Mouse (Mus musculus): Measurements from ENCODE around the gene Vezt.

Gene Vezt

DNA sequence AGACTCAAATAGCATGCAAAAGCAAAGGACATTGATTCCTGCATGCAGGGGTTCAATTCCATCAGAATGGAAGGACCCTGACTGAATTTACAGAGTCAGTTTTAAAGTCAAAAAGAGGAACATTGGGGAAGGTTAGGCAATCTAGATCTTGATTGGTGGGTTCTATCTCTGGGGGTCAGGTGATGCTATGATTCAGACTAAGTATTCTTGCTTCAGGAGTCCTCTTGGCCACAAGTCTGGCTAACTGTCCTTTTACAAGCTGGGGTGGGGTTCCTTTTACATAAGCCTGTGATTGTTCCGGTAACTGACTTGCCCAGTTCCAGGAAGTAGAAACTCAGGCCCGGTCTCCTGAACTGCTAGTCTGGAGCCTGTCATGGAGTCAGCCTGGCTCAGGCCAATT lies 85.7 kb downstream of the Vezt start:
- no peak for DNase-seq

DNA sequence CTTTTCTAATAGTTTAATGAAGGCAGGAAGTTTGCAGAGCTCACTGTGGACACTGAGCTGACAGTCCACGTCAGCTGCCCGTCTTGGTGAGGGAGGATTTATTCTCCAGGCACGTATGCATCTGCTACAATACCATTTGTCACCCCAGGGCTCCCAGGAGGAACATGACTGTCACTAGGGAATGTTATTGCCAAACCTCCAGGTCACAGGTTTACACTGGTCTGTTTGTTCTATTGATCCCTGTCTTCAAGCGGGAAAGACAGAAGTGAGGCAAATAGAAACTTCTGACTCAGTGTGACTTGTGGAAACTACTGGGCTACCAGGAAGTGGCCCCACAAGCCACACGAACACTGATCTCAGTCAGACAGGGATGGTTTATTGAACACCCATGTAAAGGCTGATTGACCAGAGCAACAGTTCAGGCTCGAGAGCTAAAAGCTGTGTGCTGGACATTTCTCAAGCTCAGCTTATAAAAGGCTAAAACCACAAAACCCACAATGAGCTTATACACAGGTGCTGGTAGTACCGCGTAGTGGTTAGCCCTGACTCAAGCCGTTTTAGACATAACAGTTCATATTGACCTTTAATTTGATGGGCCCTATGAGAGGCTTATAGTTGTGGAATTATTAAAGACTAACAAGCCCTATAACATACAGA lies 89.6 kb downstream of the Vezt start:
- DNase-seq = no peak

DNA sequence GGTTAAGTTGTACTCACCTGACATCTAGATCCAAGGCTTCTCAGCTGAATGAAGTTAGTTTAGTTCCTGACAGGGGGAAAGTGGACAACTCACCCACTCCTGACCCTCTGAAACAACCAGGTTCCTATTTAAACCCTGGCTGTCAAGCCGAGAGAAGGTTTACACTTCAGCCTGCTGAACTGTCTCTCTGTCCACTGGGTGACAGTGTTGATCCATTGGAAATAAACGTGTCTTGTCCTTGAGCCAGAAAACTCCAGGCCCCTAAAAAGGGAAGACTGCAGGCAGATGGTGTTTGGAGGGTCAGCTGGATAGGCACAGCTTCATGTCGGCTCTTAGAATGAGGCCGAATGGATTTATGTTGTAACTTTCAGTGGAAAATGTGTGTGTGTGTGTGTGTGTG lies 90.3 kb downstream of the Vezt start:
- peak; percentile 57 for DNase-seq

DNA sequence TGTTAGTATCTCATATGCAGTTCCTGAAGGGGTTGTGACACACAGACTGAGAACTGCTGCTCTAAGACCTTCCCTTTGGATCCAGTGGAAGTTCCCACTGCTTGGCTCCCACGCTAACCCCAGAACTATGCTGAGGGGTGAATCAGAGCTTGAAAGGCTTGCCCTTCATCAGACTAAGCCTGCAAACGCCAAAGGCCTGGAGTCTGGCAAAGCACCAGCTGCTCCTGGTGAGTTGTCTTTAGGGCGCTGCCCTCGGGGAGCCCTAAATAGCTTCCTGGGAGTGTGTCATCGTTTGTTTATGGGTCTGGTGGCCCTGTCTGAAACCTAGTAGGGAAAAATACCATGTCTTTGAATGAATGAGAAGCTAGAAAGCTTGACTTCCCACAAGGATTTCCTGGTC lies 91.4 kb downstream of the Vezt start:
- peak; percentile 34 for DNase-seq

DNA sequence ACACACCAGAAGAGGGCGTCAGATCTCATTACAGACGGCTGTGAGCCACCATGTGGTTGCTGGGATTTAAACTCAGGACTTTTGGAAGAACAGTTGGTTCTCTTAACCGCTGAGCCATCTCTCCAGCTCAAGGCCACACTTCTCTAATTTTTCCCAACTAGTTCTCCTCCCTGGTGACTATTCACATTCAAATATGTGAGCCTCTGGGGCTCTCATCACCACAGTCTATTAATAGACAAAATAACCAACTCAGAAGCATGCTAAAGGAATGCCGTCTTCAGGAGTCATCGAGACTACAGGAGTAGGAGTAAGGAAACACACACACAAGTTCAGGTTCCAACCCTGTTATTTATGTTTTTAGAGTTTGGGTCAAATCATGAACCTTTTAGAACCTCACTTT lies 95.3 kb downstream of the Vezt start:
- DNase-seq = no peak

DNA sequence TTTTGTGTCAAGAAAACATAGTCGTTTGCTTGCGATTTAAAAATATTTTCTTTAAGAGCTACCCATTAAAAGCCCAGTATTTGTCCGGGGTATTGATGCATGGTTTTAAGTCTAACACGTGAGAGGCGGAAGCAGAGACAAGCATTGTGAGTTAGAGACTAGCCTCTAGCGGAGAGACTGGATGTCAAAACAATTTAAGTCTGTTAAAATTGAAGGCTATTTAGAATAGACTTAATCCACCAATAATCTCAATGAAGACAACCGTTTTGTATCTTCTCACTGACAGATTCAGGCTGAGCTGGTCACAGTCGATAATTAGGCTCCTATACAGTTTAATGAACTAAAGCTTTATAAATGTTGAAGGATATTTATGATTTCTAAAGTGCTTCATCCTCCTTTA lies 95.9 kb downstream of the Vezt start:
- no peak for DNase-seq

DNA sequence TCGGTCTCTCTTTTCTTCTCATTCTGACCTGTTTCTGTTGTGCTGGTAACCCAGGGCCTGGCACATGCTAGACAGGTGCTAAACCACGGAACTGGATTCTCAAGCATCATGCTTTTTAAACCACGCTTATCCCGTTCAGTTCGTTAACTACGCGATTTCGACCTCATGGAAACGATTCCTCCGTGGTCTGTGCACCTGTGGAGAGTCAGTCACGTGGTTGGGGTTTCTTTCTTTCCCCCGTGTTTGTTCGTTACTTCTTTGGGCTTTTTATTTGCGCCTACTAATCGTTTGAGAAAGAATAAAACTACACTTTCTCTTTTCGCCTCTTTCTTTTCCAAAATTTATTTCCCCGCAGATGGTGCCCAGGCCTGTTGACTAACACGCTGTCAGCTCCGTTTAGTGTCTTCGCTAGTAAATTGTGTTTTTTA lies 96.8 kb downstream of the Vezt start:
- no peak for DNase-seq

DNA sequence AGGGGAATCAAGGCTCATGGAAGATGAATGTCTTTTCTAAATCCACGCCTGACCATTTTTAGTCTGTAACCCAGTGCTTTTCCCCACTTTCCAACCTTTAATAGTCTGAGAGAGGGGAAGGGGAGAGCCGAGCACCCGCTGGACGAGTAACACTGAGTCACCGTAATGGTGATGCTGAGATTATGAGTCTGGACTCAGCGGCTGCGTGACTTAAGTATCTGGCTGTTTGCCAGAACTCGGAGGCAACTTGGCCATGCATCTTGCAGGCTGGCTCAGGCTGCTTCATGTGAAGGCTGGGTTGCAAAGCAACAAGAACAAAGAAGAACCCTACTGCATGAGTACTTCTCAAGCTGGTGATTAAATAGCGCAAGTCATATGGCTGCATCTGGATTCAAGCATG lies 101.6 kb downstream of the Vezt start:
- DNase-seq = peak; percentile 44

DNA sequence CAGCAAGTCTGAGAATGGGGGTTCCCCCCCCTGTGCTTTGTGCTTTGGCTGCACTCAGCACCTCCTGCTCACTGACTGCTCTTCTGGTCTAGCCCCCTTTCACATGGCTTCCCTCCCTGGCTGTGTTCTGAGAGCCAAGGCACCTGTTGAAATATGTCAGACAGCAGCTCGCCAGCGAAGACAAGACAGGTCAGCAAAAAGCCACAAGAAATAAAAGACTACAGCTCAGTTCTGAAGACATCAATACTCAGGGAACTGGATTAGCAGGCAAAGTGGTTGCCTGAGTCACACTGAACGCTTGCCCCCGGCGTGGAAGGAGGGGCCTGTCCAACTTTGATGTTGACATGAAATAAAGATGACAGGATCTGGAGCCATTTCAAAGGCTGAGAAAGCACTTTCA lies 102.8 kb downstream of the Vezt start:
- no peak for DNase-seq

DNA sequence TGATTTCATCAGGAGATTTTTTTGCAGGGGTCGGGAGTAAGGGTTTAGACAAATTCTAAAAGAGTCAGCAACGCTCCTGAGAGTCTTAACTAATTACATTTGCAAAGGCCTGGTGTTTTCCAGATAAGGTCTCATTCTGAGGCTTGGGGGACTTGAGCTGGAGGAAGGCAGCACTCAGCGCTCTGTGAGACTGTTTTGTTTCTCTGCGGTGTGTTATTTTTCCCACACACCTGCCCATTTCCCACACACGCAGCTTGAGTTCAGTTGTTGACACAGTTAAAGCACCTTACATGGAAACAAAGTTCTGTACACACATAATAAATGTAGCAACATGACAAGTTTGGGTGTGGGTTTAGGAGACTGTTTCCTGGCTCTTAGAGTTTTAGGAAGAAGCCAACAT lies 103.6 kb downstream of the Vezt start:
- no peak for DNase-seq

DNA sequence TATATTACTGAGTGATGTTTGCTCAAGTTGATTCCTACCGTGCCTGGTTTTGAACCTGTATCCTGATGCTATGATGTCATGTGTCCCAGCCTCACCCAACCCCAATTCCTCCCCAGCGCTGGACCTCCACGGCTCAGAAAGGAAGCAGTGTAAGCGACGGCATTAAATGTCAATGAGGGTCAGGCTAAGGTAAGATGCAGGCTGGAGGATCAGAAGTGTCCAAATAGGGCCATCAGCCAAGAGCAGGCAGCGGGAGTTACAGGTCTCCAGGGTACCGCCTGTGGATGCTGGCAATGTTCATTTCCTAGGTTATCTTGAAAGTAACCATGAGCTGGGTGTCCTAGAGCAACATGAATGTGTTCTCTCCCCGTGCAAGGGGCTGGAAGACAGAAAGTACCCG lies 104.2 kb downstream of the Vezt start:
- DNase-seq = no peak

DNA sequence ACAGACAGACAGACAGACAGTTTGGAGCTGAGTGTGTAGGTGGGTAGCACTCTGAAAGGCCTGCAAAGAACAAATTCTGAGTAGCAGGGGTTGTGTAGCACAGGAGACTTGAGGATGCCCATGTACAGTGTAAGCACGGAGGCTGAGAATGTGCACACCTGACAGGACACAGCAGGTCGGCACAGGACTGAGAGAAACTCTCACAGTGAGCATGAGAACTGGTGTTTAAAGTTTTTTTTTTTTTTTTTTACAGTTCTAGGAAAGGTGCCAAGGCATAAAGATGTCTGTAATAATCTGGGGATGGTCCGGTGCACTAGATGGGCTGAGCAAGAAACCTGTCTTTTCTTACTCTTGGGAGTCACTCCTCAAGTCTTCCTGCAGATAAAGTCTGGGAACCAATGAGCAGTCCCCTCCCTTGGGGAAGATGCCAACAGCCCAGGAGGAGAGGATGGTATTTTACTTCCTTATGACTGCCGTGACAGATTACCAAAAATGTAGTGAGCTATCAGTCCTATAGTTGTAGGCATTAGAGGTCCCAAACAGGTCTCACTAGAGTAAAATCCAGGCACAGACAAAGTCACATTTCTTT lies 105.3 kb downstream of the Vezt start:
- no peak for DNase-seq

DNA sequence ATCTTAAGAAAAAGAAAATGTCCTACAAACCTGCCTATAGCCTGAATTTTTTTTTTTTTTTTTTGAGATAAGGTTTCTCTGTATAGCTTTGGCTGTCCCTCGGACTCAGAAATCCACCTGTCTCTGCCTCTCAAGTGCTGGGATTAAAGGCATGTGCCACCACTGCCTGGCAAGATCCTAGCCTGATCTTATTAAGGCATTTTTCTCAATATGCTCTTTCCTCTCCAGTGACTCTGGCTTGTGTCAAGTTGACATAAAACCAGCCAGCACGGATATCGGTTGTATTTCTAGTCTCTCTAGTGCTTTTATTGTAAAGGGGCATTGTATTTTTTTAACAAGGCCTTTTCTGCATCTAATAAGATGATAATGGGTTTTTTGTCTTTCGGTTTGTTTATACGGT lies 111.0 kb downstream of the Vezt start:
- DNase-seq = no peak

DNA sequence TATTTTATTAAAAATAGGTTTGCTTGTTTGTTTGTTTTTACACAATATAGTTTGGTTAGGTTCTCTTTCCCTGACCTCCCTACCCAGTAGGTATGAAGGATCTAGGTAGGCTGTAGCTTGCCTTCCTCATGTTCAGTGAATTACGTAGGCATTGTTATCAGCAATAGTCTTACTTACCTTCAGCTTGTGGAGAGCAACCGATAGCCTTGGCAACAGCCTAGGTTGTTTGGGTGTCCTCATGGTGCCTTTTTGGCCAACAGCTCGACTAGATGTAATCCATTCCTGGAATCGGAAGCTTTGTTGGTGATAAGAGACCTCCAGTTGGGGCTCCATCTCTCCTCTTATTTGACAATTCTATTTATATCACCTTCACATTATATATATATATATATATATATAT lies 114.5 kb downstream of the Vezt start:
- DNase-seq = no peak

DNA sequence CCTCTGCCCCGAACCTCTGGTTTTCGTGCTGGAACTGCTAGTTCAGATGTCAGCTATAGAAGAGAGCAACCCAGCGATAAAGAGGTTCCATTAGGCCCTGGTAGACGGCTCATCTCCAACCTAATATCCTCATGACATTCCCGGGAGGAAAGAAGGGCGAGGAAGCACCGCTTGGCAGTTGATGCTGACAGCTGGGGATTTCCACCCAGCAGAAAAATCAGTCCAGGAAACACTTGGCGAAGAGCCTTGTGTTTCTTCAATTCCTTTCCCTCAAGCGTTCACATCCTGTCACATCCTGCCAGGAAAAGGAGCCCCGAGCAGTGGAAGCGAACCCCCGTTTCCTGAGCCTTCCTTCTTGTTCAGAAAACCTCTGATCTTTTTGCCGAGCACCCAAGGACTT lies 116.4 kb downstream of the Vezt start:
- peak; percentile 58 for DNase-seq

DNA sequence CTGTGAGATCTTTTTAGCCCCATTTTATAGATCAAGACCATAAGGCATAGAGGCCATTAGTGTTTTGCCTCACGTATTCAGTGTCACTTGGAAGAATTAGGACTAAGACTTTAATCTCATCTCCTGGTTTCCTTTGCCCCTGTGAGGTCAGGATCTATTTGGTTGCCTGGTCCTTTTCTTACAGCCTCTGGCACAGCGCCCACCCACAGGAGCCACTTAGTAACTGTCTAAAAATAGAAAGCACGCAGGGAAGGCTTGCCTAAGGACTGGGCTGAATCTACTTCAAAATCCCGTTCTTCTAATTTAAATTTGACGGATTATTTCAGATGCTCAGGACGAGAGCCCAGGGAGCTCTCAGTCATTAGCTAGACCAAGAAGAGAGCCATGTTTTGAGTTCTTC lies 116.9 kb downstream of the Vezt start:
- DNase-seq = peak; percentile 75

DNA sequence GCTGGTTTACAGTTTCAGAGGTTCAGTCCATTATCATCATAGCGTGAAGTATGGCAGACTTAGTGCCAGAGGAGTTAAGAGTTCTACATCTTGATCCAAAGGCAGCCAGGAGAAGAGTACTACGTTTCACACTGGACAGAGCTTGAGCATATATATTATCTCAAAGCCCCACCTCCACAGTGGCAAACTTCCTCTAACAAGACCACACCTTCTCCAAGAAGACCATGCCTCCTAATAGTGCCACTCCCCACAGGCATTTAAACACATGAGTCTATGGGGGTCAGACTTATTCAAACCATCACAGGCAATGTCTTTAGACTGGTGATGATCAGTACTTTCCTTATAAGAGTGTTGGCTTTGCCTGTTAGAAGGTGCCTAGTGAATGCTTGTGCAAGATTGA lies 117.5 kb downstream of the Vezt start:
- DNase-seq = no peak

DNA sequence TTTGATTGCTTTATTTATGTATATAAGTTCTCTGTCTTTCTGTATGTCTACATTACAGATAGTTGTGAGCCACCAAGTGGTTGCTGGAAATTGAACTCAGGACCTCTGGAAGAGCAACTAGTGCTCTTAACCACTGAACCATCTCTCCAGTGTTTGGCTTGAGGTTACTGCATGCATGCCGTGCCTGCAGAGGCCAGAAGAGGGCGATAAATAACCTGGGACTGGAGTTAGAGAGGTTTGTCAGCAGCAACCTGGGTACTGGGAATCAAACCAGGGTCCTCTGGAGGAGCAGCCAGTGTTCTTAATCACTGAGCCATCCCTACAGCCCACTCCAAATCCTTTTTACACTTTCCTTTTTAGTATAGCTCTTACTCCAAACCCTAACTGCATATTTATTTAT lies 118.8 kb downstream of the Vezt start:
- no peak for DNase-seq

DNA sequence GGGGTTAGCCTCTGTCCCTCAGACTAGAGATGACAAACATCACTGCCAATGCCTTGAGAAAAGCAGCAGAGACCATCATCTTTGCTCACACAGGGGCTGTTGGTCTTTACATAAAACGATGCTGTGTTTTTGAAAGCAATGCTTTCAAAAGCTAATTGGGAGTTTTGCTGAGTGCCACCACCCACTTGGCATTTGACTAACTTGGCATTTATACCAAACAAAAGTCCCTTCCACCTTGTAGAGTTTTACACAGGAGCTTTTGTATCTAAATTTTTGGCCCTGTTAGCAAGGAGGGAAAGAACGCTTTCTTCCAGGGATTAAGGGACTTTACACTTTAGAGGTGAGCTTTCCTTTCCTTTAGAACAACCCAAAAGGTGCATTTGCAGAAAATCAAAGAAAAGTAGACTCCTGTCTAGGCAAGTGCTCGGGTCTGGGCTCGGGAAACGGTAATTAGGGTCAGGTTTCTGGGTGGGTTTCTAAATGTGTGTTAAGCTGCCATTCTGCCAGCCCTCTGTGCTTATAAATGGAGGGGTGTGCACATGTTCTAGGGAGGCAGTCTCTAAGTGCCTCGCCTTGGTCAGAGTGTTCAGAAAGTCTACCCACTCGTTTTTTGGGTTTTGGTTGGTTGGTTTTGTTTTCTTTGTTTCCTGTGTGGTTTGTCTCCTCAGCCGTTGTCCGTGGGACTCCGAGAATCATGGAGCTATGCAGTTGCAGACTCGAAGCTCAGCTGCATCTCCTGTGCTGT lies 119.9 kb downstream of the Vezt start:
- DNase-seq = no peak

DNA sequence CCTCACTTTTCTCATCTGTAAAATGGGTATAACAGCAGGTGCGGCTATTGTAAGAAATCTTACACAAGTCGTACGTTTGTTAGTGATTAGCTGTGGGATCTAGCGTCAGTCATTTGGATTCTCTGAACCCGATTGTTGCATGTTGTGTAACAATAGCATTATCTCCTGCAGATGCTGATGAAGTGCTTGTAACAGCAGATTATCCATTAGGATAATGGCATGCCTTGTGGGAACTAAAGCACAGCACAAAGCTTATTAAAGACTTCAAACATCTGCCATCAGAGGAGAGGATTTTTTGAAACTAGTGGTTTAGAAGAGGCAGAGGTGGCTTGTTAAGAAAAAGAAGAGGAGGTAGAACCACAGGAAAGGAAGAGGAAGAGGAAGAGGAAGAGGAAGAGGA lies 122.1 kb downstream of the Vezt start:
- no peak for DNase-seq

DNA sequence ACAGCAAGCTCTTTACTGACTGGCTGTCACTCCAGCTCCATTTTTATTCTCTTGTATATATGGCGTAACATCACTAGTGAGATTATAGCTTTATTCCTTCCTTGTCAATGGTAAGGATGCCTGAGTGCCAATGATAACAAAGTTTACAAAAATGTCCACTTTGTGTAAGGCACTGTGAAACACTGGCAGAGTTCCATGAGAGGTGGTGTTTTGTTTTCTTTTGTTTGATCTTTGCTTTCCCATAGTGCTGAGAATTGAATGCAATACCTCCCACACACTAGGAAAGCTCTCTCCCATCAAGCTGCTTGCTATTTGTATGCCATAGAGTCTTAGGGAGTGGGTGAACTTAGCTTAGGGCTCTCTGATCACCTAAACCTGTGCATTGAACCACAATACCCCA lies 122.7 kb downstream of the Vezt start:
- DNase-seq = no peak

DNA sequence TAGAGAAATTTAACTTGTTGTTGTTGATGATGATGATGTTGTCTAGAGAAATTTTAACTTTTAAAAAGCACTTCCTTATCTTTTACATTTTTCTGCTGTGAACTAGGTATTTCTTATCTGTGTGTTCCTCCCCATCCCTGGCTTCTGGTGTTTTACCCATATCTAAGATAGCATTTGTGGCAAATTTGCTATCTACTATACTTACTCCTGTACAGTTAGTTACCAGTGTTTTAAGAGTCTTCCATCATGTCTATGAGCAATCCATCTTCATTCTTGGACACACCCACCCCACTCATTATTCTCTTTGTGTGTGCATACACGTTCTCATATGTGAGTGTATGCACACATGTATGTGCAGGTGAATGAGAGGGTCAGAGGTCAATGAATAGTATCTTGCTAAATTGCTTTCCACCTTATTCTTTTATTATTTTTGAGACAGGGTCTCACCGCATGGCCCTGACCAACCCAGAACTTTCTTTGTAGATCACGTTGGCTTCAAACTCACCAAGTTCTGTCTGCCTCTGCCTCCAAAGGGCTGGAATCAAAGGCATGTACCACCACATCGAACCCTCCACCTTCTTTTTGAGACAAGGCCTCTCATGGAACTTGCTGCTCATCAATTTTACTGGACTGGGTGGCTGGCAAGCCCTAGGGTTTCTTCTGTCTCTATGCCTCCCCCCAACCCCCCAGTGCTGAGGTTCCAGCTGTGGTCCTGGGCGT lies 123.3 kb downstream of the Vezt start:
- DNase-seq = no peak

DNA sequence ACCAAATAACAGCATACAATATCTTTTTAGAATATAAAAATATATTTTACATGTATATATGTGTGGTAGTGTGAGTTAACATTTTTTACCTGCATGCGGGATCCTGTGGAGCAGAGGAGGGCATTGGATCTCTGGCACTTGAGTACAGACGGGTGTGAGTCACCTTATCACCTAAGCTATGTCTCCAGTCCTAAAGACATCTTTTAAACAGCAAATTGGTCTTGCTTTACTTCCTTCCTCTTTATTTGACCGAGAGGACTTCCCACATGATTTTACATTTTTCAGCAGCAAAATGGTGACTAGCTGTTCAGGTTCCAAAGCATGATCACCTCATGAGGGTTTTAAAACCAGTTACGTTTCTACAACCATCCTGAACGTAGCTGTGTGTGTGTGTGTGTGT lies 124.3 kb downstream of the Vezt start:
- DNase-seq = no peak
